Mouse (Mus musculus) forebrain, embryonic 15.5 days (tissue): ENCODE measurements around the gene Abcg1. TPM values are rescaled to one million over a fixed set of nuclear protein-coding genes. Genes with fewer than 3 reads are reported as not detected.

Source experiments
- ATAC-seq: fragments of 200-750 bp; cut with Nextera tagmentation; replicated peaks from 2 replicates; pipeline ENCODE4 v1.8.0; 2017; ENCODE audit warnings: mild to moderate bottlenecking, moderate TSS enrichment, moderate library complexity
- H3K27ac ChIP-seq: fragments of 300-500 bp; sonication (generic); replicated peaks from 2 replicates; pipeline ENCODE4 v1.5.1; 2015; ENCODE audit warnings: mild to moderate bottlenecking, inconsistent platforms
- H3K27me3 ChIP-seq: fragments of 300-500 bp; sonication (generic); 2 replicates; pipeline ENCODE4 v1.6.1; 2015; ENCODE audit warnings: inconsistent platforms
- H3K36me3 ChIP-seq: fragments of 300-500 bp; sonication (generic); 2 replicates; pipeline ENCODE4 v1.6.1; 2015; ENCODE audit warnings: mild to moderate bottlenecking, inconsistent platforms
- H3K4me1 ChIP-seq: fragments of 300-500 bp; sonication (generic); 2 replicates; pipeline ENCODE4 v1.6.1; 2015; ENCODE audit warnings: inconsistent platforms
- H3K4me2 ChIP-seq: fragments of 300-500 bp; sonication (generic); replicated peaks from 2 replicates; pipeline ENCODE4 v1.6.1; 2015; ENCODE audit warnings: mild to moderate bottlenecking, inconsistent platforms
- H3K4me3 ChIP-seq: fragments of 300-500 bp; sonication (generic); 2 replicates; pipeline ENCODE4 v1.5.1; 2015; ENCODE audit warnings: mild to moderate bottlenecking, inconsistent platforms
- H3K9ac ChIP-seq: fragments of 300-500 bp; sonication (generic); replicated peaks from 2 replicates; pipeline ENCODE4 v1.6.1; 2015; ENCODE audit warnings: mild to moderate bottlenecking, inconsistent platforms
- H3K9me3 ChIP-seq: fragments of 300-500 bp; sonication (generic); 2 replicates; pipeline ENCODE4 v1.6.1; 2016; ENCODE audit warnings: inconsistent platforms
- WGBS: fragments of 180-500 bp; shearing (Covaris S2); methylation state at CpG from one replicate; pipeline ENCODE4 v1.1.7; 2015; ENCODE audit warnings: mixed read lengths; 5-methylcytosine and 5-hydroxymethylcytosine counted together
- polyA plus RNA-seq: library from polyadenylated mRNA; unstranded; fragments of >200 nt; fragmentation: Nextera tagmentation; extraction: Ambion mirVana; gene quantifications from 2 replicates; pipeline ENCODE4 v1.2.1, GENCODE M21; 2015

Abcg1 gene
- polyA plus RNA-seq, 1 experiment from 2014 or later: 20.8 TPM

GRCm38 (mm10) chr17:31089848-31090247, 32.4 kb downstream of the Abcg1 start:
- ATAC-seq: no peak
- no peak overlapping the region for H3K9ac ChIP-seq
- no peaks in the 10 kb centered on the region for H3K9me3 ChIP-seq
- 77% methylated on average over 8 of the region's 8 CpGs for WGBS
- peaks cover 4% of the 10 kb centered on the region; the same call in 1 of the 2 replicates for H3K36me3 ChIP-seq
- peaks cover 39% of the 10 kb centered on the region for H3K4me1 ChIP-seq
- no peak overlapping the region; the same call in 1 of the 2 replicates for H3K27ac ChIP-seq
- no peaks in the 10 kb centered on the region for H3K27me3 ChIP-seq
- H3K4me2 ChIP-seq: no peak overlapping the region
- no peak overlapping the region for H3K4me3 ChIP-seq

DNA sequence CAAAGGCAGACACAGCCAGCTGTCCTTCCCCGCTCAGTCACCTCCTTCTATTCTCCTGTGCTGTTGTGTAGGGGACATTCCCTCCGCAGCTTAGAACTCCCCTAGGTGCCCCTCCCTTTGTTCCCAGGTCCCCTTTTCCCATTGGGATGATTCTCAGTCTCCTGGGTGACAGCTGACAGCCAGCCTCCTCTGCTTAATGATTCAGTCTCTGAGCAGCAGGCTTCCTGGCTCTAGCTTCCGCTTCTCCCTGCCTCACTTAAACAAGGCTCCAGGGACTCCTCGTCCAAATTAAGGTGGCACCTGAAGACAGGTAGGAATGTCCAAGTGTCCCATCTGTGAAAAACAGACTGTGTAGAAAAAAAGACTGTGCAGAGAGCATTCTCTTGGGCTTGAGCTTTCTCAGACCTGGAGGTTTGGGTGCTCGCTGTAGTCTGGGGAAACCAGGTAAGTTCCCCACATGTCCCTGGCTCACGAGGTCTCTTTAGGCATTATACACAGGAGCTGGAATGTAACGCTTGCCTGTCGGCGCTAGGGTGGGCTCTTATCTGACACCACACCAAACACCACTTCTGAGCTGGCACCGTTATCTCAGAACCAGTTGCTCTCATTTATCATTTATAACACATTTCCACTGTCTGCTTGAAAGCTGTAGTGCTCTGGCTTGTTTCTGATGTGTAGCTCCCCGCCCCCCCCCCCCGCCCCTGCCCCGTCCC, 33.7 kb downstream of the Abcg1 start:
- 0 out of 2 replicates have a peak overlapping the region, but pooled peaks have one; percentile 16 for H3K27ac ChIP-seq
- peaks cover 39% of the 10 kb centered on the region for H3K4me1 ChIP-seq
- H3K4me3 ChIP-seq: no peak overlapping the region
- no peak overlapping the region for H3K9ac ChIP-seq
- 47% methylated on average over 13 of the region's 13 CpGs for WGBS
- no peaks in the 10 kb centered on the region for H3K27me3 ChIP-seq
- peaks cover 7% of the 10 kb centered on the region; the same call in 1 of the 2 replicates for H3K36me3 ChIP-seq
- 0 out of 2 replicates have a peak, but pooled peaks have one; percentile 13 for ATAC-seq
- H3K9me3 ChIP-seq: no peaks in the 10 kb centered on the region
- H3K4me2 ChIP-seq: no peak overlapping the region

DNA sequence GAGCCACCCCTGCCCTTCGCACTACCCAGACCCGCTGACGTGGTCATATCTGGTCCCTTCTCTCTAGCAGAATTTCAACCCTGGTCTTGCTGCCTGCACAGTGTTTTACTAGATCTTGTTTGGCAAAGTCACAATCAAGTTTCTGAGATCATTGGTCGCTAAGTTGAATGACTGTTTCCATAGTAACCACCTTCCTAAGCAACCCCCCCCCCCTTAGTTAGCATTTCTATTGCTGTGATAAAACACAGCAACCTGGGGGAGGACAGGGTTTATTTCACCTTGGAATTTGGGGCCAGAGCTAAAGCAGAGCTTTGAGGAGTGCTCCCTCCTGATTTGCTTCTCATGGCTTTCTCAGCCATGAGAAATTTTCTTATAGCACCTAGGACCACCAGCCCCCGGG, 37.3 kb downstream of the Abcg1 start:
- no peak for ATAC-seq

DNA sequence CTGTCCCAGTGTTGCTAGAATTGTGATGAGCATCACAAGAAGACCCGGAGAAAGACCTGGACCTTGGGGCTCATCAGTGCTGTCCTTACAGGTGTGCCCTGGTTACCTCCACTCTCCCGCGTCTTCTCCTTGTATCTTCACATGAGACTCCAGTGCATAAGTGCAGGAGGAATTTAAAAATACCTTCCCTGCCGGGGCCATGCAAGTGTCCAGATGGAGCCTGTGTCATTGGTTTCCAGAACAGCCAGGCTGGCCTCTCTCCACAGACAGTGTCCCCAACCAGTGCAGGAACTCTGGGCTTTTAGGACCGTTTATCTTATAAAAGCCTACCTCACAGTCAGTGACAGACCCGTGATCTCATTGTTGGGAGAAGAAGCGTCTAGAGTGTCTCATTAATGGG, 38.1 kb downstream of the Abcg1 start:
- H3K27ac ChIP-seq: no peak overlapping the region
- no peaks in the 10 kb centered on the region for H3K27me3 ChIP-seq
- no peak for ATAC-seq
- H3K4me2 ChIP-seq: no peak overlapping the region
- WGBS: 78% methylated on average over 7 of the region's 7 CpGs
- no peak overlapping the region for H3K9ac ChIP-seq
- H3K4me3 ChIP-seq: no peak overlapping the region
- H3K9me3 ChIP-seq: no peaks in the 10 kb centered on the region
- H3K36me3 ChIP-seq: peaks cover 10% of the 10 kb centered on the region; the same call in 1 of the 2 replicates
- H3K4me1 ChIP-seq: peaks cover 10% of the 10 kb centered on the region

More for the DNA sequence above, 37.3 kb downstream of the Abcg1 start:
- WGBS: 54% methylated on average over 5 of the region's 5 CpGs
- H3K4me3 ChIP-seq: no peak overlapping the region
- H3K4me2 ChIP-seq: no peak overlapping the region
- no peak overlapping the region for H3K9ac ChIP-seq
- no peaks in the 10 kb centered on the region for H3K27me3 ChIP-seq
- H3K27ac ChIP-seq: no peak overlapping the region
- H3K36me3 ChIP-seq: peaks cover 10% of the 10 kb centered on the region; the same call in 1 of the 2 replicates
- H3K4me1 ChIP-seq: peaks cover 18% of the 10 kb centered on the region
- H3K9me3 ChIP-seq: no peaks in the 10 kb centered on the region

DNA sequence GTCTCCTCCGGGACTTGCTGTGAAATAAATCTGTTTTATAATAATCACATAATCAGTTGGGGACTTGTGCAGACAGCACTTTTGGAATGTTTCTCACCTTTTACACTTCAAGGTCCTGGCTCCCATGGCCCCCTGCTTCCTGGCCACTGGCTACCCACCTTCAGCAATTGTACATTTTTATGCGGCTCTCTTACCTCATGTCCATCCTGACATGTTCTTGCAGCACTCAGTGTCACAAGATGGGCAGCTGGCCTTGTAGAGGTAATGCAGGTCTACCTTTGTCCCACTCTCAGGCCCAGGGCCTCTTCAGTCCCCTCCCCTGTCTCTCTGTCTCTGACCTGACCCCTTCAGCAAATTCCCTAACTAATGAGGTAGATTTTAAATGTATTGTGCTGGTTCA, 39.4 kb downstream of the Abcg1 start:
- no peaks in the 10 kb centered on the region for H3K4me1 ChIP-seq
- peaks cover 10% of the 10 kb centered on the region; the same call in 1 of the 2 replicates for H3K36me3 ChIP-seq
- H3K4me2 ChIP-seq: no peak overlapping the region
- no peak for ATAC-seq
- WGBS: 92% methylated on average over 2 of the region's 2 CpGs
- H3K27ac ChIP-seq: no peak overlapping the region
- H3K9ac ChIP-seq: no peak overlapping the region
- H3K9me3 ChIP-seq: no peaks in the 10 kb centered on the region
- H3K4me3 ChIP-seq: no peak overlapping the region
- H3K27me3 ChIP-seq: no peaks in the 10 kb centered on the region

DNA sequence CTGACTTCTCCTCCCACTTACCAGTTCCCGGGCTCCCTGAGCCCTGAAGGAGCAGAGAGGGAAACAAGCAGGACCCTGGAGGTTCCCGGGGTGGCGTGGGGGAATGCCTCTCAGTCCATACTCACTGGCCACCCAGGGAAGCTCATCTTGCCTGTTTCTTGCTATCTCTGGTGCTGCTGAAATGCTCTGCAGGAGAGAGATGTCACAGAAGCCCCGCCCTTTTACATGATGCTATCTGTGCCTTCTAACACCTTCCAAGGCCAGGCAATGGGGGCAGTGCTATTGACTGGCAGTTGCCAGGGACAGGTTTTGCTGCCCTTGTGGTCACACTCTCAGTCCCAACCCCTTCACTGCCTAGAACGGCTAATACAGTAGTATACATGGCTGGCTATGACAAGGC, 41.3 kb downstream of the Abcg1 start:
- Histone ChIP-seq H3K4me2 (no peak overlapping the region), H3K4me1 (no peaks in the 10 kb centered on the region), H3K9me3 (no peaks in the 10 kb centered on the region), H3K27me3 (no peaks in the 10 kb centered on the region), H3K9ac (no peak overlapping the region), H3K36me3 (0 out of 2 replicates have a peak, but pooled peaks cover 8% of the 10 kb centered on the region), H3K4me3 (no peak overlapping the region), H3K27ac (no peak overlapping the region)
- WGBS: 96% methylated on average over 5 of the region's 5 CpGs
- ATAC-seq: no peak

- 88% methylated on average over 8 of the region's 8 CpGs for WGBS
- Histone ChIP-seq H3K9ac (no peak overlapping the region), H3K27me3 (no peaks in the 10 kb centered on the region), H3K36me3 (peaks cover 10% of the 10 kb centered on the region), H3K4me3 (no peak overlapping the region), H3K4me2 (no peak overlapping the region), H3K4me1 (no peaks in the 10 kb centered on the region), H3K27ac (no peak overlapping the region), H3K9me3 (no peaks in the 10 kb centered on the region)
- ATAC-seq: no peak
Measured at GRCm38 (mm10) chr17:31103007-31103570, 45.6 kb downstream of the Abcg1 start.

DNA sequence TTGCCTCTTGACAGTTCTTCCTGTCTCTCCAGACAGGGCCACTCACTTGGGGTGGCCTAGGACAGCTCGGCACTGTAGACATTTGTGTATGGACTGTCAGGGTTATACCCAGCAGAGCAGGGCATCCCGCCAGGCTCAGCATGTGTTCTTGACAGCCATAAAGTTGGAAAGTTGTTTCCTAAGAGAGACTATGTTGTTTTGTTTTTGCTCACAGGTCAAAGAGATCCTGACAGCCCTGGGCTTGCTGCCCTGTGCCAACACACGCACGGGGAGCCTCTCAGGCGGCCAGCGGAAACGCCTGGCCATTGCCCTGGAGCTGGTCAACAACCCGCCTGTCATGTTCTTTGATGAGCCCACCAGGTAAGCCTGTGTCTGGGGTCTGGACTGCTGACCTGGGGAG, 46.3 kb downstream of the Abcg1 start:
- H3K36me3 ChIP-seq: peaks cover 10% of the 10 kb centered on the region
- H3K27ac ChIP-seq: no peak overlapping the region
- no peaks in the 10 kb centered on the region for H3K9me3 ChIP-seq
- H3K27me3 ChIP-seq: no peaks in the 10 kb centered on the region
- no peaks in the 10 kb centered on the region for H3K4me1 ChIP-seq
- ATAC-seq: no peak
- H3K4me3 ChIP-seq: no peak overlapping the region
- H3K4me2 ChIP-seq: no peak overlapping the region
- WGBS: 83% methylated on average over 8 of the region's 8 CpGs
- no peak overlapping the region for H3K9ac ChIP-seq

DNA sequence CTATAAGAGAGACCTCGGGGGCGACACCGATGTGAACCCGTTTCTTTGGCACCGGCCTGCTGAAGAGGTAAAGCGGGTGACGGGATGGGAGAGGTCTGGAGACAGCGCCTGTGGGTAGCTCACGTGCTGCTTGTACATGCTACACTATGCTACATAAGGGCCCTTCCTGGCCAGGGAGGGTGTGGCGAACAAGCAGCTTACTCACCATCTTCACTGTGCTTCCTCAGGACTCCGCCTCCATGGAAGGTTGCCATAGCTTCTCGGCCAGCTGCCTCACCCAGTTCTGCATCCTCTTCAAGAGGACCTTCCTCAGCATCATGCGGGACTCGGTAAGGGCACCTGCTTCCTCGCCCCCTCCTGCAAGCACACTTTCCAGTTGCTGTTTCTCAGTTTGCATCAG, 50.9 kb downstream of the Abcg1 start:
- no peak overlapping the region for H3K4me3 ChIP-seq
- WGBS: 92% methylated on average over 15 of the region's 15 CpGs
- no peak for ATAC-seq
- H3K27ac ChIP-seq: no peak overlapping the region
- H3K9ac ChIP-seq: no peak overlapping the region
- H3K4me1 ChIP-seq: no peaks in the 10 kb centered on the region
- H3K36me3 ChIP-seq: peaks cover 38% of the 10 kb centered on the region
- H3K4me2 ChIP-seq: no peak overlapping the region
- H3K27me3 ChIP-seq: no peaks in the 10 kb centered on the region
- H3K9me3 ChIP-seq: no peaks in the 10 kb centered on the region

DNA sequence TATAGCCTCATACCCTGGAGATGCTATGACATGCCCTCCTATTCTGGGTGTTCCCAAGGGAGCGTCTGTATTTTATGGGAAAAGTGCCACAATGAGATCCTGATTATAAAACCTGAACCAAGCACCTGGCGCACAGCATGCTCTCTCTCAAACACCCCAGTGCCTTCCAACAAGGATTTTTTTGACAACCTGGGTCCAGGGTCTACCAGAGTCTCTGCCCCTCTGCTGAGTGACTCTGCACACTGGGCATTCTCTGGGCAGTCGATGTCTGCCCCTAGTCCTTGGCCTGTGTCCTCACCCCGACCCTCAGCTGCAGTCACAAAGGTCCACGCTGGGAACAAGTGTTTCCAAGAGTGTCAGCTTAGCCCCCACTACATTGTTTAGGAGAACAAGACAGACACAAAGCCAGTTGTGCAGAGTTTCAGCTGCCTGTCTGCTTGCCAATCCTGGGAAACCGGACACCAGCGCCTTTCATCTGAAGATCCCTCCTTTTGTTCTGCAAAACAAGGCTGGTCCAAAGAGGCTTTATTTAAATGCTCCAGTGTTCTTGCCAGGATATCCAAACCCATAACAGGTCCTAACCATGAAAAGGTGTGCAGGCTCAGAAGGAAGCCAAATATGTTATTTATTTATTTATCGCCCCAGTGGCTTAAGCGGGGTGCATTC, 55.8 kb downstream of the Abcg1 start:
- Histone ChIP-seq H3K4me2 (no peak overlapping the region), H3K4me3 (no peak overlapping the region), H3K27ac (no peak overlapping the region), H3K36me3 (peaks cover 45% of the 10 kb centered on the region), H3K4me1 (no peaks in the 10 kb centered on the region; the same call in 1 of the 2 replicates), H3K27me3 (no peaks in the 10 kb centered on the region), H3K9ac (no peak overlapping the region), H3K9me3 (no peaks in the 10 kb centered on the region)
- ATAC-seq: no peak
- 14% methylated on average over 9 of the region's 9 CpGs for WGBS

DNA sequence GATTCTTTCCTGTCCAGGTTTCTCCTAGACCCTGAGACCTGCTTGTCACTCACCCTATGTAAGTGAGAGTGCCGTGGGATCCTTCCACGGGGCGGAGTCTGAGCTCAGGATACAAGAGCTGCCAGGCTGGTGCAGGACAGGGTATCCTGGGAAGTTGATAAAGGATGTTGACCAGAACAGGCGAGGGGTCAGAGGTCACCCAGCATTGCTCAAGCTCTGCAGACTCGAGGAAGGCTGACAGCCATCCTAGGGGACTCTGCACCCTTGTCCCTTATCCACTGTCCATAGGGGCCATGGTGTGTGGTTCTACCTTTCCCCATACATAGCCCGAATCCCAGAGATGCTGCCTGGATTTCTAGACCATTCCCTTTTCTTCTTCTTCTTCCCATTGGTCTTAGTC, 58.6 kb downstream of the Abcg1 start:
- Histone ChIP-seq H3K4me2 (no peak overlapping the region), H3K9me3 (no peaks in the 10 kb centered on the region), H3K4me3 (no peak overlapping the region), H3K4me1 (no peaks in the 10 kb centered on the region; the same call in 1 of the 2 replicates), H3K27me3 (no peaks in the 10 kb centered on the region), H3K36me3 (peaks cover 28% of the 10 kb centered on the region), H3K9ac (no peak overlapping the region), H3K27ac (no peak overlapping the region)
- 80% methylated on average over 6 of the region's 6 CpGs for WGBS
- no peak for ATAC-seq

DNA sequence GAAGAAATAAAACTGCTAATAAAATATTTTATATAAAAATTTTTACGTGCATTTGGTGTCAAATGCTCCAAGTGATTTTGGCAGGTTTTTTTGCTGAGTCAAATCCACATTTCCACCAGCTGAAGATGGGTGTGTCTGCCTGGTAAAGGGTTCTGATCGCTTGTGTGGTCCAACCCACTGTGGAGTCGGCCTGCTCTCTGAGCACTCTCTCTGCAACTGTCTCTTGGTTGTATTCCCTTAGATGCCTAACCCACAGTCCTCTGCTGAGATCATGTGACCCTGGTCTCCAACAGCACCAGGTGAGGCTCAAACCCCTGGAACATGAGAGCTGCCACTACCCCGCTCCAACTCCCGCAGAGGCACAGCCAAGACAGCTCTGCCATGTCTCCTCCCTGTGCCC, 60.5 kb downstream of the Abcg1 start:
- no peak overlapping the region for H3K27ac ChIP-seq
- H3K4me1 ChIP-seq: no peaks in the 10 kb centered on the region; the same call in 1 of the 2 replicates
- no peak overlapping the region for H3K9ac ChIP-seq
- H3K36me3 ChIP-seq: peaks cover 15% of the 10 kb centered on the region
- H3K4me3 ChIP-seq: no peak overlapping the region
- ATAC-seq: no peak
- no peaks in the 10 kb centered on the region for H3K27me3 ChIP-seq
- 86% methylated on average over 5 of the region's 5 CpGs for WGBS
- H3K9me3 ChIP-seq: no peaks in the 10 kb centered on the region
- H3K4me2 ChIP-seq: no peak overlapping the region
